Mouse (Mus musculus) c-Kit-positive CD71-negative TER-119-negative erythroid progenitor cells, embryonic 14.5 days (primary cell): ENCODE measurements around the gene Cfap99.

Experiments used
- DNase-seq: peaks from one replicate; pipeline ENCODE4 v3.0.0-alpha.2; 2013; ENCODE audit warnings: low read depth

Gene Cfap99

DNA sequence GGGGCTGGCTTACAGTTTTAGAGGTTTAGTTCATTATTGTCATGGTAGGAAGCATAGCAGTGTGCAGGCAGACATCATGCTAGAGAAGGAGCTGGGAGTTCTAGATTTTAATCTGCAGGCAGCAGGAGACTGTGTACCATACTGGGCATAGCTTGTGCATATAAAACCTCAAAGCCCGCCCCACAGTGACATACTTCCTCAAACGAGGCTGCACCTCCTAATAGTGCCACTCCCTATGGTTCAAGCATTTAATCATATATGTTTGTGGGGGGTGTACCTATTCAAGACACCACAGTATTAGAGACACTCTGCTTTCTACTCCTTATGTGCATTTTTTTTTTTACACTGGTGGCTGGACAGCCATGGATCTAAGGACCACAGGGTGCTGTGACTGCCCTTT is 41.7 kb downstream of the Cfap99 start:
- DNase-seq: no peak

DNA sequence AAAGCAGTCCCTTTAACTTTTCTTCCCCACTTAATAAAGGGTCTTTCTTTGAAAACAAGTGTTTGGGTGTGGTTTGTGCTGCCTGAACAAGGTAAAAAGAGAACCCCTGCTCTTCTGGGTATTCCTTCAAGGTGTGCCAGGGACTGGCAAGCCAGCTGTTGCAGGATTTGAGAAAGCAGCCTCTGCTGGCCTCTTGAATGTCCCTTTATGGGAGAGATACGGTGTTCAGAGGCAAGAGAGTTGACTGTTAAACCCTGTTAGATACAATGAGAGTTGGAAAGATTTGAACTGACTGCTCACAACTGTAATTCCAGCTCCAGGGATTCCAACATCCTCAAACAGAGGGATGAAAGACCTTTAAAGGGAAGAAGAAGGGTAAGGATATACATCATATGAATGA is 45.7 kb downstream of the Cfap99 start:
- DNase-seq: no peak

DNA sequence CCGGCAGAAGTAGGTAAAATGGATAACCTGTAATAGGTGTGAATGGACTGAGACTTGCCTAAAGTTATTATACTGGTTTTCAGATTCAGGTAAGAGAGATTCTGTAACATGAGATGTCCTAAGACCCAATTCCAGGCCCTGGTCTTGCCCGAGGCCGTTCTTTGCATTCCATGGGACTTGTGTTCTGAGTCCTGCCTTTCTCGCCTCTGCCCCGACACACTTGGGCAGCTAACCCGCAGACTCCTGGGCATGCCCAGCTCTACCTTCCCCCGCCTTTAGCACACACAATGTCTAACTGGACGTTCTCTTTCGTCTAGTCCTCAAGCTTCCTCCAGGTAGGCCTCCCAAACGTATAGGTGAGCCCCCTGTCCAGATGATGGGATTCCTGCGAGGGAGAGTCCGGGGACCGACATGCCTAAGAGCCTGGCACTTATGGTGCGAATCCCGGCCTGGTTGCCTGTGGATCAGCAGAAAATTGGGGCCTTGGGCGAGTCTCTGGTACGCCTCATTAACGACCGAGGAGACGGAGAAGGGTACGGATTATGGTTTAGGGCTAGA is 47.2 kb downstream of the Cfap99 start:
- peak; percentile 25 for DNase-seq

GRCm38 (mm10) chr5:34336097-34336774 is 47.8 kb downstream of the Cfap99 start, which contains the start of gene Rnf4:
Gene Rnf4, plus strand, starts transcription at chr5:34336289.
- peak; percentile 97 for DNase-seq

- DNase-seq: peak; percentile 56
These were observed 48.5 kb downstream of the Cfap99 start for GRCm38 (mm10) chr5:34336775-34337450.

DNA sequence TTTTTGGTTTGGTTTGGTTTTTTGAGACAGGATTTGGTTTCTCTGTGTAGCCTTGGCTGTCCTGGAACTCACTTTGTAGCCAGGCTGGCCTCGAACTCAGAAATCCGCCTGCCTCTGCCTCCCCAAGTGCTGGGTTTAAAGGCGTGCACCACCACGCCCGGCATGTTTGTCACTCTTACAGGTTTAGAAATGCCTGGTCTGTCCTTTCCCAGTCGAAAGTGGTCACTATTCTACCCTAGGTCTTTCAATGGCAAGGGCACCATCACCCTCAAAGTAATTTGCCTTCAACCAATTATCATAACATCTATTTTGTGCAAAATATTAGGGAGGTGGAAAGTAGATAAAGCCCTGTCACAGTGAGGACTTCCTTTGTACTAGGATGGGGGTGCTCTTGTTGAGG is 51.8 kb downstream of the Cfap99 start:
- DNase-seq: no peak

DNA sequence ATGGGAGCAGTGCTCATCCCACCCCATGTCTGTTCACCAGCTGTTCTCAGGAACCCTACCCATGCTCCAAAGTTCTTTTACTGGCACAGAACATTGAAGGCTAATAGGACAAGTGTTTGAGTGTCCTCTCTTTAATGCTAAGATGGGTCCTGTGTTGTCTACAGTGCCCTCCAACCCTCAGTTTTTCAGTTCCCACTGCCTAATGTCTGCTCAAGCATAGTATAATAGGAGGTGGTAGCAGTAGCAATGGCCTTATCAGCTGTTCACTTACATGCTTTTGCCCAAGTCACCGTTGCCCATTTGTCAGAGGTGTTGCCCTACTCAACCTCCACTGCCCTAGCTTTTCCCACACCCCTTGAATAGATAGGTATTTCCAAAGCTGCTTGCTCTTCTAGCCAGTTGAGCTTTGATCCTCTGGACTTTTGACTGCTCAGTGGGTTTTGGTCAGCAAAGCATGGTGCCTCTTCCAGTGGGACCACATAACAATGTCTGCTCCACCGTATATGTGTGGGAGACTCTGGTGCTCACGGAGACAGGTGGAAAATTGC is 63.8 kb downstream of the Cfap99 start:
- DNase-seq: no peak

DNA sequence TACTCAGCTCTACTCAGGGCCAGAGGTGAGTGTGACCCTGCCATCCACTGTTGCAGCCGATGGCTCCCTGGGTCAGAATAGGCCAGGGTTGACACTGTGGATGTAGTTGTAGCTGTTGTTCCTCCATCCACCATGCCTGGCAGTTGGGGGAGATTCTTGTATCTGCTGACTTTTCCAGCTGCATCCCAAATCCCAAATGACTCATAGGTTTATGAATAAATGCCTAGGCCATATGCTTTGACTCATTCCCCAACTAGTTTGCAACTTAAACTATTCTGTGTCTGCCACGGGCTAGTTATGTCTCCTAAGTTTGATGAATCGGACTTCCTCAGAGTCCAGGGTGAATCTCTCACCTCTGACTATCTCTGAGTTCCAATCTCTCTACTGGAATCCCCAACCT is 71.9 kb downstream of the Cfap99 start:
- DNase-seq: no peak

DNA sequence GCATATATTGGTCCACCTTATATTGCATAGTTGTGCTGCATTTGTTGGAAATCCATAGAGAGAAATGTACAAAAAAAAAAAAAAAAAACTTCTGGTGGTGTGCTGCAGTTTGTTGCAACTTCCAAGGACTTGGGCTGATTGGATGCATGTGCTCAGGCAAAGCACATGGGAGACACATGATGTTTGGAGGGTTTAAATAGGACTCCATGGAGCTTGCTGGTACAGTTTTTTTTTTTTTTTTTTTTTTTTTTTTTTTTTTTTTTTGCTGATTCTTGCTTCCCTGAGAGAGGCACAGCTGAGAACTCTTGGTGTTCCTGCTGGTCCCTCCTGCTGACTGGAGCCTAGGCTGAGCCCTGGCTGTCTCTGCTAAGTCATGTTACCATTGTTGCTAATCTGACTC is 74.7 kb downstream of the Cfap99 start:
- no peak for DNase-seq

DNA sequence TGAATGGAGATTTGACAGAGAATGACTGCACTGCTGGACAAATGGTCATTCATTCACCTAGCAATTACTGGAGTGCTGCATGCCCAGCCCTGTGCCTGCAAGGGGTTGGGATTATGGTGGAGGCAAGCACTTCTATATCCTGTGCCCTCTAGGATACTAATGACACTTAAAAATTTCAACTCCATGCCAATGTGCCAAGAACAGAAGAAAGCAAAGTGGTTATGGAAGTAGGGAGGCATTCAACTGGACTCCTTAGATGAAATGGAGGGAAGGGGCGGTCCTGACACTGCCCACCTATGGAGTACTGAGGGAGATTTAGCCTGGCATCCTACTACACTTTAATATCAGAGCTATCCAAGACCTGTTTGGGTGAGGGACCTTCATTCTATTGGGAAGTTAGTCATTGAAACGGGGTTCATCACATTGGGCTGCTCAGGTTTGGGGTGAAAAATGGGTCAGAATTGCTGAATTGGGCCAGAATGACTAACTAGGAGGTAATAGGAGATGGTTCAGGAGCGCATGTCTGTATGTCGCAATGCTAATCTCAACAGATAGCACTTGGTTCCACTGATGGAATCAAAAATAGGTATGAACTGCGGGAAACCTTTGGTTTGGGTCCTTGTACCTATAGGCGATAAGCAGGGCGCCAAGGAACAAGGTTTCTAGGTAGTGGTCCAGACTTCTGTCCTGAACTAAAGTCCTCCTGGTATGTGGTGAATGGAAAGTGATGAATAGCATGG is 80.3 kb downstream of the Cfap99 start:
- no peak for DNase-seq

DNA sequence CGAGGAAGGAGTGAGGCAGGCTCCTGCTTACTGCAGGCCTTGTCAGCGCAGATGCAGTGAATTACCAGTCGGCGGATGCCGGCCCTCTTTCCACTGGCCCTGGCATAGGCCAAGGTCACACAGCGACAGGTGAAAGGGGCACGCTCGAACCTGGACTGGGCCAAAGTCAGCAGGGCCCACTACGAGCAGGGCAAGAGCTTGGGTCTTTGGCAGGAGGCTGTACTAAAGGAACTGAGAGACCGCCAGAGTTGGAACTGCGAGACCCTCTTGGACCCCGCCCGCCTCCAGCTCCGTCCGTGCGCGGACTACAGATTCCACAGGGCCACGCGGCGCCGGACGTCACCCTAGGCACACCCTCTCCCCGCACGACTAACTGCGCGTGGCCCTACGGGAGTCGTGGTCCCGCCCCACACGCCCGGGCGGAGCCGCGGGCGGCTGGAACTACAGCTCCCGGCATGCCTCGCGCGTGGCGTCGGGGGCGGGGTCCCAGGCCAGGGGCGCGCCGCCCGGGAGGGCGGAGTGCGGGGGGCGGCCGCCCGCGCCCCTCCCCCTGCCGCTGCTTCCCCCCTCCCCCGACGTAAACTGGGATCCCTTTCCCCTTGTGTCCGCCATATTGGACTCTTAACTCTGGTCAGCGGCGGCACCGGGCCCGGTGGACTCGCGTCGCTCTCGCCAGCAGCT is 81.1 kb downstream of the Cfap99 start, which contains the start of gene Fam193a:
Gene Fam193a (plus strand): TSS at position 593 of the 681 bp plus-strand sequence.
- DNase-seq: peak; percentile 86

GRCm38 (mm10) chr5:34370022-34370823 is 81.8 kb downstream of the Cfap99 start:
- no peak for DNase-seq

- DNase-seq: no peak
These were observed 82.4 kb downstream of the Cfap99 start for GRCm38 (mm10) chr5:34370840-34371239.

- DNase-seq: no peak
These were observed 83.7 kb downstream of the Cfap99 start for GRCm38 (mm10) chr5:34372141-34372540.

GRCm38 (mm10) chr5:34372541-34372940 is 84.1 kb downstream of the Cfap99 start:
- DNase-seq: no peak
